Mouse (Mus musculus) forebrain, embryonic 11.5 days (tissue): ENCODE measurements around the gene Cubn. TPM values are rescaled to one million over a fixed set of nuclear protein-coding genes. Genes with fewer than 3 reads are reported as not detected.

Experiments used
- ATAC-seq: fragments of 200-750 bp; cut with Nextera tagmentation; replicated peaks from 2 replicates; pipeline ENCODE4 v1.8.0; 2017; ENCODE audit warnings: moderate TSS enrichment; ENCODE audit not compliant: low FRiP score
- DNase-seq: peaks from one replicate; pipeline ENCODE4 v3.0.0-alpha.2; 2017; ENCODE audit warnings: low spot score
- H3K27ac ChIP-seq: fragments of 300-500 bp; sonication (generic); 2 replicates; pipeline ENCODE4 v1.5.1; 2014; ENCODE audit warnings: low read depth, low read length
- H3K27me3 ChIP-seq: fragments of 300-500 bp; sonication (generic); 2 replicates; pipeline ENCODE4 v1.6.1; 2014; ENCODE audit warnings: mild to moderate bottlenecking, low read length, mixed read lengths; ENCODE audit not compliant: control insufficient read depth, insufficient read depth
- H3K36me3 ChIP-seq: fragments of 300-500 bp; sonication (generic); 2 replicates; pipeline ENCODE4 v1.6.1; 2014; ENCODE audit warnings: mild to moderate bottlenecking, low read length, moderate library complexity, mixed read lengths; ENCODE audit not compliant: control insufficient read depth, insufficient read depth
- H3K4me1 ChIP-seq: fragments of 300-500 bp; sonication (generic); replicated peaks from 2 replicates; pipeline ENCODE4 v1.6.1; 2014; ENCODE audit warnings: low read length, mixed read lengths; ENCODE audit not compliant: control insufficient read depth, insufficient read depth
- H3K4me2 ChIP-seq: fragments of 300-500 bp; sonication (generic); 2 replicates; pipeline ENCODE4 v1.6.1; 2014; ENCODE audit warnings: low read depth, mild to moderate bottlenecking, low read length, moderate library complexity, mixed read lengths; ENCODE audit not compliant: severe bottlenecking
- H3K4me3 ChIP-seq: fragments of 300-500 bp; sonication (generic); 2 replicates; pipeline ENCODE4 v1.5.1; 2014; ENCODE audit warnings: low read depth, low read length
- H3K9ac ChIP-seq: fragments of 300-500 bp; sonication (generic); 2 replicates; pipeline ENCODE4 v1.6.1; 2014; ENCODE audit warnings: low read length
- H3K9me3 ChIP-seq: fragments of 300-500 bp; sonication (generic); 2 replicates; pipeline ENCODE4 v1.6.1; 2016; ENCODE audit warnings: low read length, mixed read lengths; ENCODE audit not compliant: control insufficient read depth
- WGBS: fragments of 180-500 bp; shearing (Covaris S2); extraction: QIAGEN DNeasy Blood & Tissue Kit; methylation state at CpG from one replicate; pipeline ENCODE4 v1.1.7; 2014; 5-methylcytosine and 5-hydroxymethylcytosine counted together
- polyA plus RNA-seq: library from polyadenylated mRNA; unstranded; fragments of >200 nt; fragmentation: Nextera tagmentation; extraction: Ambion mirVana; gene quantifications from 2 replicates; pipeline ENCODE4 v1.2.1, GENCODE M21; 2014

Gene Cubn
- polyA plus RNA-seq, 1 experiment from 2014 or later, result 0.32 TPM

DNA sequence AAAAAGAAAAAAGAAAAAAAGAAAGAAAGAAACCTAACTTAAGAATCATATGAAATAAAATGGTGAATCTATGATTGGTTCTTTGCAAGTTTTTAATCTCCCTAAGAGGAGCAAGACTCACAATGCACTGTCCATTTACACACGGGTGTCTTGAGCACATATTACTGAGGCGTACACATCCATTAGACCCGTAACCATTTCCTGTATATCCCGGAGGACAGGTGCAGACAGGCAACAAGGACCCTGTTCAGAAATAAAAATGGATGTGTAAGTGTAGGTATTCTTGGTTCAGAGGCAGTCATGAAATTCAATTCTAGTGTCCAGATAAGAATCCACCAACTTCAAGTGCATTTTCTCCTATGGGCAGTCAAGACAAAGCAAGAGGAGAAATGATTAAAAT lies 22.0 kb downstream of the Cubn start:
- 91% methylated on average over 4 of the region's 4 CpGs for WGBS

DNA sequence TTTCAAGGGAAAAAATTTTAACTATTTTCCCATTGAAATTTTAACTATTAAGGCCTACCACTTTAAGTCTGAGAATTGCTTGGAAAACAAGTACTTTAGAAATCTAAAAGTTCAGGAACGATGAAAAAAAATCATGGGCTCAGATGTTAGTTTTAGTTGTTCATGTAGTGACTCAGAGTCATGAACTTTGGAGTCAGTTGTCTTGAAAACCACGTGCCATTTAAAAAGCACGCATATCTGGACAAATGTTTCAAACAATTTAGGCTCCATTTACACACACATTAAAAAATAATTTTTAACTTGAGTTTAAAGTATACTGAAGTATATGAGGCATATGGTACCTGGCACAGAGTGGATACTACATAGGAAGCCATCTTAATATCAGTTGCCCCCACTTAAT lies 24.9 kb downstream of the Cubn start:
- no peak for DNase-seq
- ATAC-seq, result no peak
- Histone ChIP-seq H3K27me3 (no peaks in the 10 kb centered on the region), H3K4me3 (no peak overlapping the region), H3K4me1 (no peaks in the 10 kb centered on the region), H3K9ac (no peak overlapping the region), H3K36me3 (no peaks in the 10 kb centered on the region), H3K27ac (no peak overlapping the region), H3K4me2 (no peak overlapping the region), H3K9me3 (no peaks in the 10 kb centered on the region)
- 92% methylated on average over 3 of the region's 3 CpGs for WGBS

More for the DNA sequence above, 22.0 kb downstream of the Cubn start:
- Histone ChIP-seq H3K27ac (no peak overlapping the region), H3K9me3 (no peaks in the 10 kb centered on the region), H3K27me3 (no peaks in the 10 kb centered on the region), H3K36me3 (no peaks in the 10 kb centered on the region), H3K4me3 (no peak overlapping the region), H3K4me2 (no peak overlapping the region), H3K4me1 (no peaks in the 10 kb centered on the region), H3K9ac (no peak overlapping the region)
- DNase-seq, result no peak
- no peak for ATAC-seq

DNA sequence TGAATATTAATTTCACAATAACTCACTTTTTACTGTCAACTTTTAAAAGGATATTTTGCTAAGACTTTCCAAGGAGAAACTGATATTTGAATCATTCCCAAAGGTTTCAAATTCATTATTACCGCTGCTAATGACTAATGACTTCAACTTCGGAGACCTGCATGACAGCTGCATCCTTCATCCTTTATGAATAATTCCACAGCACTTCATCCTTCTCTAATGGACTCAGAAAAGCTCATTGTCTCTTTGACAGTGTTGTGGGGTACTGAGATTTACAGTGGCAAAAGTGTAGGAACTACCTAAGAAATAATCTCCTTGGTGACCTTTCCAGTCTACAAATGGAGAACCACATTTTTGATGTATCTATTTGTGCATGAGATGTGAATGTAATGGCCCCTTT lies 33.5 kb downstream of the Cubn start:
- no peaks in the 10 kb centered on the region for H3K9me3 ChIP-seq
- H3K36me3 ChIP-seq, result no peaks in the 10 kb centered on the region
- H3K27ac ChIP-seq, result no peak overlapping the region
- no peak for DNase-seq
- H3K27me3 ChIP-seq, result no peaks in the 10 kb centered on the region
- no peak for ATAC-seq
- no peak overlapping the region for H3K4me2 ChIP-seq
- no peaks in the 10 kb centered on the region for H3K4me1 ChIP-seq
- H3K4me3 ChIP-seq, result no peak overlapping the region
- no peak overlapping the region for H3K9ac ChIP-seq
- 88% methylated on average over 2 of the region's 2 CpGs for WGBS

DNA sequence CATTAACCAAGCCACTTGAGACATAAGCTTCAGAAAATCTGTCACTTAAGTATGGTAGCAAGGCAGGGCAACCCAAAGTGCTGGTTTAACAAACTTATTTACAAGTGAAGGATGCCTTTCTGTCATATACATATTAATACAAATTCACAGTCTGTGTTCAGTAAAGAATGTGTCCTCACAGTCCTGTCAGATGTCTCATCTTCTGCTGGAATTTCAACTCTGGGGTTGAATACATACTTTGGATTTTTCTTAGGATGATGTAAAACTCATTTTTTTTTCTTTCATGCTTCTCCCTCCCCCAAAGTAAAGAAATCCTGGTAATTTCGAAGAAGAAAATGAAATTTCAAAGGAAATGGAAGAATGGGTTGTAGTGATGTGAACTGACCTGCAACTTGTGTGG lies 34.8 kb downstream of the Cubn start:
- DNase-seq, result no peak
- Histone ChIP-seq H3K4me3 (no peak overlapping the region), H3K9me3 (no peaks in the 10 kb centered on the region)

DNA sequence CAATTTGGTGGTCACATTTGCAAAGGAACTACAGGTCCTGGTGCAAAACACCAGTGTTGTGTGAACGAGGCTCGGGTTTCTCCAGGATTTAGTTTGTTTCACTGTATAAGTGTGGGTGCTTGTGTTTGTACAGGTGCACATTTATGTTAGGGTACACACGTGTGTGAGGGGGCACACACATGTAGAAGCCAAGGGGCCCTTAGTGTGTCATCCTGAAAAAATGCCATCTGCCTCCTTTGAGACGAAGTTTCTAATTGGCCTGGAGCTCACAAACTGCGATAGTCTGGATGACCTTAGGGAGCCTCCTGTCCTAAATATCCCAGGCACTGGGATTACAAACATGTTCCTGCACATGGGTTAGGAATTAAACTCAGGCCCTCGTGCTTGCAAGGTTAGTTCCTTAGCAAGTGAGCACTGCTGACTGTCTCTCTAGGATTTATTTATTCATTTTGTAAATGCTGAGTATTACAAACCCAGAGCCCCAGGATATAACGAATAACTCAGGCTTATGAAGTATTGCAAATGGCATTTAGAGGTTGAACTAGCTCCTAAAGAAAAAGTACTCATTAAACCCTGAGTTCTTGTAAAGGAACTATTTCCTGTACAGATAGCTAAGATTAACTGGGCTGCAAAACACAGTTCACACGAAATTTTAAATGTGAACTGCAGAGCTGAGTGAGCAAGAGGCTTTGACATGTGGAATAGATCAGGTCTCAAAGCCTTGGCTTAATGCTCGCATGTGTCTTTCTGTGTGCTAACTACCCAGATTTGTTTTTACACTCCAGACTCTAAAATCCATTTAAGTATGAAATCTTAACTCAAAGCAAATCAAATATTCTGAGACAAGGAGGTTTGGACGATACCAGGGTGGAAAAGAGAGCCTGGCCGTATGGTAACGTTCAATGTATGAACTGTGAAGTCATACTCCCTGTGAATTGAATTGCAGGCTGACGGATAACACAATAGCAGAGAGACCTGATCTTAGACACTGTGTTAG lies 39.8 kb downstream of the Cubn start:
- no peak for DNase-seq
- no peak overlapping the region for H3K9ac ChIP-seq
- no peak overlapping the region for H3K27ac ChIP-seq
- no peaks in the 10 kb centered on the region for H3K9me3 ChIP-seq
- WGBS, result 72% methylated on average over 13 of the region's 13 CpGs
- no peaks in the 10 kb centered on the region for H3K4me1 ChIP-seq
- no peak overlapping the region for H3K4me2 ChIP-seq
- no peaks in the 10 kb centered on the region for H3K36me3 ChIP-seq
- ATAC-seq, result no peak
- H3K27me3 ChIP-seq, result no peaks in the 10 kb centered on the region
- no peak overlapping the region for H3K4me3 ChIP-seq

More for the DNA sequence above, 34.8 kb downstream of the Cubn start:
- H3K4me2 ChIP-seq, result no peak overlapping the region
- no peaks in the 10 kb centered on the region for H3K4me1 ChIP-seq
- no peaks in the 10 kb centered on the region for H3K27me3 ChIP-seq
- H3K36me3 ChIP-seq, result no peaks in the 10 kb centered on the region
- no peak for ATAC-seq
- WGBS, result 78% methylated on average over 1 of the region's 1 CpGs
- no peak overlapping the region for H3K9ac ChIP-seq
- no peak overlapping the region for H3K27ac ChIP-seq

DNA sequence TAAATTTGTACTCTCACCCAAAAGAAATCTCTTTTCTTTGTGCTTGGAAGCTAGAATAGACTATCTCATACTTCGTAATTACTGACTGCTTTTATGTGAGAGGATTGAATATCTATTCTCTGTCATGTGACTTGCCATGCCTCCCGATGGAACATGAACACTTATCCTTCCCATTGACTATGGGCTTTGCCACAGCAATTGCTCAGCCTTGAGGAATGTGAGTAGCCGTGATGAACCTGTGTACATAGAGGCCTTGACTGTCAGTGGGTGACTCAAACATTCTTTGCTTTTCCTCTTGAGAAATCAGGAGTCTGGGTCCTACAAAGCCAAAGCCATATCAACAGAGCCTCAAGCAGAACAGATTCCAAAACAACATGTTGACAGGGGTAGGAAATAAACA lies 40.7 kb downstream of the Cubn start:
- H3K4me3 ChIP-seq, result no peak overlapping the region
- WGBS, result 89% methylated on average over 3 of the region's 3 CpGs
- no peaks in the 10 kb centered on the region for H3K4me1 ChIP-seq
- DNase-seq (no peak), ATAC-seq (no peak)
- H3K9ac ChIP-seq, result no peak overlapping the region
- H3K9me3 ChIP-seq, result no peaks in the 10 kb centered on the region
- no peak overlapping the region for H3K4me2 ChIP-seq
- H3K27ac ChIP-seq, result no peak overlapping the region
- no peaks in the 10 kb centered on the region for H3K27me3 ChIP-seq
- H3K36me3 ChIP-seq, result no peaks in the 10 kb centered on the region

DNA sequence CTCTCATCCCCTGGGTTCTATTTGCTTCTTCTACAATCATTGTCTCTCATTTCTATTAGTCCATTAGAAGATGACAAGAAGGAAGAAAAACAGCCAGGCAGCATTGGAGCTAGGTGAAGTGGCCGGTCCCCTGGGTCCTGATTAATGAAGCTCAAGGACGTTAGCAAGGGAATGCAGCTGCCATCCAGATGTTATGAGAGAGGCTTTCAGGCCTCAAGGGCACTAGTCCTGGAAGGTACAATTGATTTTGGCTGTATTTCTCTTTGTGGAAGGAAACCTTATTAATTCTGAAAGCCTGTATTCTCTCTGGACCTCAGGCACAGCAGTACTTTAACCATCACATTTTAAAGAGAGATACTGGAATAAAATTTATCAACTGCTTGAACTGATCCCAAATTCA lies 41.1 kb downstream of the Cubn start:
- no peak for DNase-seq
- ATAC-seq, result no peak
- H3K4me1 ChIP-seq, result no peaks in the 10 kb centered on the region
- H3K27me3 ChIP-seq, result no peaks in the 10 kb centered on the region
- 76% methylated on average over 2 of the region's 2 CpGs for WGBS
- no peak overlapping the region for H3K4me3 ChIP-seq
- no peaks in the 10 kb centered on the region for H3K9me3 ChIP-seq
- H3K36me3 ChIP-seq, result no peaks in the 10 kb centered on the region
- no peak overlapping the region for H3K4me2 ChIP-seq
- no peak overlapping the region for H3K9ac ChIP-seq
- no peak overlapping the region for H3K27ac ChIP-seq

DNA sequence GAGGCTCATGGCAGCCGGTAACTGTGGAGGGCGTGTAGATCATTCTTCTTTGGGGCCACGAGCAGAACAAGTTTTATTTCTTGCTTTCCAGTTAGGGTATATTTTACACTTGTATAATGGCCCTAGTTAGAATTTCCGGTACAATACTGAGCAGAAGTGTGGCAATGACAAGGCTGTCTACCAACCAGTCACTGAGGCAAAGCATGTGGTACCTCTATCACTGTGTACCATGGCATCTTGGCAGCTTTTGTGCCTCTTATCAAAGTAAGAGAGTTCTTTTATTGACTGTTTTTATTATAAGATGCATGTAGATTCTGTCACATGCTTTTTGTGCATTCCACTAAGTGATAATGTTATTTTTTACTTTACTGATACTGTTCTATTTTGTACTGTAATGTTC lies 46.5 kb downstream of the Cubn start:
- H3K4me2 ChIP-seq, result no peak overlapping the region

DNA sequence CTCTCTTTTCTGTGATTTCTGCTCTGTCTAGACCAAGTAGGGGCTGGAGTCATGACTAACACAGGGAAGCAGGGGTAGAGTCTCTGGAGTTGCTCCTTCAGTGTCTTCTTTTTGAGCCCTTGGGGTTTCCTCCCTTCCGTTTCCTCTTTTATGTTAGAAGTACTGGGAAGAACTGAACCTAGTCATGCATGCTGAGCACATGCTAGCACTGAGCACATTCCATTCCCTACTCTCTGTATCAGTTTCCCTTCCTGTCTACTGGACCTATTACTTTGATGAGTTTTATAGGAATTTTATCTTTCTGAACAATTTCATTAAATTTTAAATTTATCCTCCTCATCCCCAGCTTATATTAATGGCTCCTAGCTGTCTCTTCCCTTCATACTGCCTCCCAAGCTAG lies 52.6 kb downstream of the Cubn start:
- no peak overlapping the region for H3K27ac ChIP-seq
- no peak overlapping the region for H3K9ac ChIP-seq
- no peaks in the 10 kb centered on the region for H3K36me3 ChIP-seq
- H3K4me3 ChIP-seq, result no peak overlapping the region
- H3K4me1 ChIP-seq, result no peaks in the 10 kb centered on the region
- H3K27me3 ChIP-seq, result no peaks in the 10 kb centered on the region
- WGBS, result 68% methylated on average over 1 of the region's 1 CpGs
- no peaks in the 10 kb centered on the region for H3K9me3 ChIP-seq
- no peak overlapping the region for H3K4me2 ChIP-seq
- no peak for DNase-seq
- no peak for ATAC-seq

More for the DNA sequence above, 46.5 kb downstream of the Cubn start:
- Histone ChIP-seq H3K27ac (no peak overlapping the region), H3K27me3 (no peaks in the 10 kb centered on the region), H3K4me1 (no peaks in the 10 kb centered on the region), H3K9ac (no peak overlapping the region), H3K36me3 (no peaks in the 10 kb centered on the region), H3K9me3 (no peaks in the 10 kb centered on the region), H3K4me3 (no peak overlapping the region)
- ATAC-seq (no peak), DNase-seq (no peak)
- WGBS, result 89% methylated on average over 4 of the region's 4 CpGs
